Mouse (Mus musculus) testis, adult 2 months (tissue): Measurements from ENCODE around the gene Adra1d.

Source experiments
- CTCF ChIP-seq: fragments of 200-500 bp; IDR thresholded peaks from 2 replicates; pipeline ENCODE4 v1.5.1; 2012; ENCODE audit warnings: low read depth, mild to moderate bottlenecking, inconsistent platforms, low read length, moderate library complexity; ENCODE audit not compliant: control insufficient read depth, insufficient read depth, insufficient replicate concordance
- POLR2A ChIP-seq: fragments of 200-500 bp; IDR thresholded peaks from 2 replicates; pipeline ENCODE4 v1.6.1; 2012; ENCODE audit warnings: low read depth, mild to moderate bottlenecking, inconsistent platforms, low read length, moderate library complexity; ENCODE audit not compliant: control insufficient read depth

DNA sequence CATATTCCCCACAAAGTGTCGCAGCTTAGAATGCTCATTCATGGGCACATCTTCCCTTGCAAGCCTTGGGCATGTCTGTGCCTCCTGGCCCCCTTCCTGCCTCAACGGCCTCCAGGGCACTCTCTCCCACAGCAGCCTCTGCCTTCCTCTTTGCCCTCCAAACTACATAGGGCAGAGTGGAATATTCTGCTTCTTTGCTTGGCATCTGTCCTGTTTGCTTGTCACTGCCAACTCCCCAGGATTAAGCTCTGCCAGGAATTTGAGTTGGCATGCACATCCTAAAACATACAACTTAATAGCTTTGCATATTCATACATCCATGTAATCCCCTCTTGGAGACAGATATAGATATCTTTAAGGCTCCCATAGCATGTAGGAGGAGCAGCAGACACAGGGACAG lies 4.2 kb downstream of the Adra1d start:
- TF ChIP-seq CTCF, result no peak
- no peak for TF ChIP-seq POLR2A
